Mouse (Mus musculus) gastrocnemius, adult 2 months (tissue): ENCODE measurements at regions not wholly inside any gene's neighbourhood (a gene's known extent, or its start where the extent isn't known, plus 50 kb on each side); places are given as distances from the start of the nearest gene placed in this dataset.

Source experiments
- DNase-seq: peaks from one replicate; pipeline ENCODE4 v3.0.0; 2022
- H3K27ac ChIP-seq: fragments of 200-600 bp; 2 replicates; pipeline ENCODE4 v1.8.1; 2022; ENCODE audit warnings: mild to moderate bottlenecking
- H3K4me3 ChIP-seq: fragments of 200-600 bp; 2 replicates; pipeline ENCODE4 v1.8.1; 2022; ENCODE audit warnings: mild to moderate bottlenecking, moderate library complexity
- CTCF ChIP-seq: fragments of 200-600 bp; IDR thresholded peaks from 2 replicates; pipeline ENCODE4 v1.8.1; 2022; ENCODE audit warnings: antibody characterized with exemption, mild to moderate bottlenecking, moderate library complexity
- intact Hi-C: fragments of 180-260 bp; cut with DNase I; formaldehyde crosslinking; loops from one replicate; pipeline ENCODE4 v1.15.1; 2025

- H3K27ac ChIP-seq = no peak overlapping the region
- no peak overlapping the region for H3K4me3 ChIP-seq
- intact Hi-C loops = no loop called here
- no peak for DNase-seq
- no peak for TF ChIP-seq CTCF
Observed at GRCm38 (mm10) chr9:24903706-24904105, 129.6 kb upstream of the Tbx20 start.

GRCm38 (mm10) chr9:24909086-24909979 is 135.2 kb upstream of the Tbx20 start:
- no peak for DNase-seq
- no peak for TF ChIP-seq CTCF
- no peak overlapping the region for H3K4me3 ChIP-seq
- H3K27ac ChIP-seq = no peak overlapping the region
- intact Hi-C loops = no loop called here

GRCm38 (mm10) chr9:24910738-24911137 is 136.6 kb upstream of the Tbx20 start:
- no peak overlapping the region for H3K27ac ChIP-seq
- intact Hi-C loops = no loop called here
- no peak for DNase-seq
- H3K4me3 ChIP-seq = no peak overlapping the region
- TF ChIP-seq CTCF = no peak

GRCm38 (mm10) chr9:24920031-24920445 is 145.9 kb upstream of the Tbx20 start:
- intact Hi-C loops = no loop called here
- DNase-seq = no peak
- no peak overlapping the region for H3K27ac ChIP-seq

GRCm38 (mm10) chr9:24922051-24922860 is 148.2 kb upstream of the Tbx20 start:
- no peak for TF ChIP-seq CTCF
- no peak for DNase-seq
- Histone ChIP-seq H3K27ac (no peak overlapping the region), H3K4me3 (no peak overlapping the region)
- intact Hi-C loops = no loop called here

More at GRCm38 (mm10) chr9:24920031-24920445, 145.9 kb upstream of the Tbx20 start:
- H3K4me3 ChIP-seq = no peak overlapping the region
- no peak for TF ChIP-seq CTCF

GRCm38 (mm10) chr9:24923514-24923913 is 149.4 kb upstream of the Tbx20 start:
- TF ChIP-seq CTCF = no peak

GRCm38 (mm10) chr9:24937731-24938130 is 151.5 kb upstream of the Gm10181 start:
- DNase-seq = no peak
- TF ChIP-seq CTCF = peak; percentile 50
- intact Hi-C loops = no loop called here

More at GRCm38 (mm10) chr9:24923514-24923913, 149.4 kb upstream of the Tbx20 start:
- intact Hi-C loops = no loop called here
- DNase-seq = no peak
- Histone ChIP-seq H3K27ac (no peak overlapping the region), H3K4me3 (no peak overlapping the region)

GRCm38 (mm10) chr9:24942943-24943342 is 146.3 kb upstream of the Gm10181 start:
- TF ChIP-seq CTCF = no peak
- DNase-seq = no peak
- H3K27ac ChIP-seq = no peak overlapping the region
- no peak overlapping the region for H3K4me3 ChIP-seq
- intact Hi-C loops = no loop called here

More at GRCm38 (mm10) chr9:24937731-24938130, 151.5 kb upstream of the Gm10181 start:
- no peak overlapping the region for H3K4me3 ChIP-seq
- H3K27ac ChIP-seq = no peak overlapping the region

GRCm38 (mm10) chr9:24943830-24944229 is 145.4 kb upstream of the Gm10181 start:
- intact Hi-C loops = no loop called here
- no peak overlapping the region for H3K27ac ChIP-seq
- no peak for TF ChIP-seq CTCF
- no peak overlapping the region for H3K4me3 ChIP-seq
- no peak for DNase-seq

GRCm38 (mm10) chr9:24952516-24952915 is 136.7 kb upstream of the Gm10181 start:
- Histone ChIP-seq H3K4me3 (no peak overlapping the region), H3K27ac (no peak overlapping the region)
- intact Hi-C loops = no loop called here
- no peak for TF ChIP-seq CTCF
- DNase-seq = no peak

- intact Hi-C loops = no loop called here
- TF ChIP-seq CTCF = no peak
- no peak overlapping the region for H3K4me3 ChIP-seq
- H3K27ac ChIP-seq = no peak overlapping the region
- no peak for DNase-seq
Observed at GRCm38 (mm10) chr9:24955641-24956040, 133.6 kb upstream of the Gm10181 start.

GRCm38 (mm10) chr9:24956566-24956965 is 132.7 kb upstream of the Gm10181 start:
- no peak for DNase-seq
- TF ChIP-seq CTCF = no peak
- intact Hi-C loops = no loop called here
- H3K27ac ChIP-seq = no peak overlapping the region
- no peak overlapping the region for H3K4me3 ChIP-seq

- TF ChIP-seq CTCF = no peak
- no peak overlapping the region for H3K4me3 ChIP-seq
- intact Hi-C loops = no loop called here
- no peak for DNase-seq
- no peak overlapping the region for H3K27ac ChIP-seq
Observed at GRCm38 (mm10) chr9:24963290-24963689, 125.9 kb upstream of the Gm10181 start.
